Mouse (Mus musculus) intestine, embryonic 14.5 days (tissue): ENCODE data around the gene Frem3. TPM values are rescaled to one million over a fixed set of nuclear protein-coding genes. Genes with fewer than 3 reads are reported as not detected.

Experiments used
- ATAC-seq: fragments of 200-750 bp; cut with Nextera tagmentation; replicated peaks from 2 replicates; pipeline ENCODE4 v1.8.0; 2017; ENCODE audit warnings: low read depth, moderate number of reproducible peaks, moderate TSS enrichment, moderate library complexity; ENCODE audit not compliant: low FRiP score, low TSS enrichment
- DNase-seq: peaks from one replicate; pipeline ENCODE4 v3.0.0-alpha.2; 2018; ENCODE audit warnings: low spot score
- H3K27ac ChIP-seq: fragments of 300-500 bp; sonication (generic); 2 replicates; pipeline ENCODE4 v1.5.1; 2014; ENCODE audit warnings: low read depth, mild to moderate bottlenecking, control low read depth
- H3K27me3 ChIP-seq: fragments of 300-500 bp; sonication (generic); replicated peaks from 2 replicates; pipeline ENCODE4 v1.6.1; 2014; ENCODE audit warnings: low read length, control low read depth; ENCODE audit not compliant: control insufficient read depth, insufficient read depth
- H3K36me3 ChIP-seq: fragments of 300-500 bp; sonication (generic); 2 replicates; pipeline ENCODE4 v1.6.1; 2014; ENCODE audit warnings: low read length, control low read depth; ENCODE audit not compliant: control insufficient read depth, insufficient read depth
- H3K4me1 ChIP-seq: fragments of 300-500 bp; sonication (generic); replicated peaks from 2 replicates; pipeline ENCODE4 v1.6.1; 2014; ENCODE audit warnings: low read length, control low read depth, mixed read lengths; ENCODE audit not compliant: control insufficient read depth, insufficient read depth
- H3K4me2 ChIP-seq: fragments of 300-500 bp; sonication (generic); 2 replicates; pipeline ENCODE4 v1.6.1; 2014; ENCODE audit warnings: low read length
- H3K4me3 ChIP-seq: fragments of 300-500 bp; sonication (generic); 2 replicates; pipeline ENCODE4 v1.5.1; 2014; ENCODE audit warnings: low read depth, low read length, control low read depth, mixed read lengths
- H3K9ac ChIP-seq: fragments of 300-500 bp; sonication (generic); 2 replicates; pipeline ENCODE4 v1.6.1; 2014; ENCODE audit warnings: mild to moderate bottlenecking, low read length
- H3K9me3 ChIP-seq: fragments of 300-500 bp; sonication (generic); 2 replicates; pipeline ENCODE4 v1.6.1; 2016; ENCODE audit warnings: low read length, control low read depth; ENCODE audit not compliant: control insufficient read depth
- WGBS: fragments of 180-500 bp; shearing (Covaris S2); extraction: QIAGEN DNeasy Blood & Tissue Kit; methylation state at CpG from one replicate; pipeline ENCODE4 v1.1.7; 2014; 5-methylcytosine and 5-hydroxymethylcytosine counted together
- polyA plus RNA-seq: library from polyadenylated mRNA; unstranded; fragments of >200 nt; fragmentation: Nextera tagmentation; extraction: Ambion mirVana; gene quantifications from 2 replicates; pipeline ENCODE4 v1.2.1, GENCODE M21; 2014

Frem3 gene
- polyA plus RNA-seq = 0.20 and 0.24 TPM in 2 replicates

GRCm38 (mm10) chr8:80610549-80611440, at the start of gene Frem3:
TSS of gene Frem3 (plus strand) at chr8:80611080.
- ATAC-seq (no peak), DNase-seq (peak; percentile 60)
- Histone ChIP-seq H3K4me3 (peak within 1 kb of the TSS; percentile 13), H3K9ac (no peak within 1 kb of the TSS), H3K9me3 (no peaks in the 10 kb centered on the region), H3K36me3 (no peaks in the 10 kb centered on the region), H3K27ac (no peak within 1 kb of the TSS), H3K27me3 (peaks cover 26% of the 10 kb centered on the region), H3K4me1 (no peaks in the 10 kb centered on the region), H3K4me2 (peak within 1 kb of the TSS; percentile 40)
- 2% methylated on average over 32 of the region's 32 CpGs for WGBS

- Histone ChIP-seq H3K9ac (no peak overlapping the region), H3K4me3 (no peak overlapping the region), H3K27me3 (no peaks in the 10 kb centered on the region), H3K4me1 (no peaks in the 10 kb centered on the region), H3K4me2 (no peak overlapping the region), H3K27ac (no peak overlapping the region), H3K9me3 (no peaks in the 10 kb centered on the region), H3K36me3 (no peaks in the 10 kb centered on the region)
- 89% methylated on average over 3 of the region's 3 CpGs for whole genome bisulfite sequencing
- no peak for DNase-seq
- ATAC-seq = no peak
Observed at GRCm38 (mm10) chr8:80564205-80564839, 46.6 kb upstream of the Frem3 start.

DNA sequence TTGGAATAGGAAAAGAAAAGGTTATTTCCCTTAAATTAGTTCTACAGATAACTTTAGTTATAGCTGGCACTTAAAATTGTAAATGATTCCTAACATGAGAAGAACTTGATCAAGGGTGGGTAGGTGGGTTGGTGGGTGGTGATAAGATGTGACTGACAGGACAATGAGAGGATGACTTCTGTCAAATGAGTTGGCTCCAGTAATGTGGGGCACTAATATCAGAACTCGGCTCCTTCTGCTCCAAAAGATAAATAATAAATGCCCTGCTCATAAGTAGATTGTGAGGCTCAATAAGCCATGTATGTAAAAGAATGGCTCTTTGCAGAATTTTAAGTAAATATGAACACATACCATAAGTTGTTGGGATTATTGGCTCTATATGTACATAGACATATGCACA, 43.4 kb upstream of the Frem3 start:
- no peak overlapping the region for H3K9ac ChIP-seq
- 72% methylated on average over 1 of the region's 1 CpGs for WGBS
- ATAC-seq (no peak), DNase-seq (no peak)
- H3K4me3 ChIP-seq = no peak overlapping the region
- H3K27me3 ChIP-seq = no peaks in the 10 kb centered on the region
- no peaks in the 10 kb centered on the region for H3K36me3 ChIP-seq
- no peak overlapping the region for H3K27ac ChIP-seq
- no peaks in the 10 kb centered on the region for H3K4me1 ChIP-seq
- H3K4me2 ChIP-seq = no peak overlapping the region
- no peaks in the 10 kb centered on the region for H3K9me3 ChIP-seq

- no peak for DNase-seq
- Histone ChIP-seq H3K4me2 (no peak overlapping the region), H3K27me3 (no peaks in the 10 kb centered on the region), H3K27ac (no peak overlapping the region), H3K36me3 (no peaks in the 10 kb centered on the region), H3K4me3 (no peak overlapping the region), H3K9ac (no peak overlapping the region), H3K9me3 (no peaks in the 10 kb centered on the region), H3K4me1 (no peaks in the 10 kb centered on the region)
- WGBS = 48% methylated on average over 6 of the region's 6 CpGs
- no peak for ATAC-seq
Observed at GRCm38 (mm10) chr8:80568243-80568995, 42.5 kb upstream of the Frem3 start.

GRCm38 (mm10) chr8:80572417-80573061, 38.3 kb upstream of the Frem3 start:
- no peaks in the 10 kb centered on the region for H3K9me3 ChIP-seq
- no peaks in the 10 kb centered on the region for H3K36me3 ChIP-seq
- no peak for ATAC-seq
- H3K4me1 ChIP-seq = no peaks in the 10 kb centered on the region
- WGBS = 63% methylated on average over 1 of the region's 1 CpGs
- no peaks in the 10 kb centered on the region for H3K27me3 ChIP-seq
- H3K9ac ChIP-seq = no peak overlapping the region
- no peak for DNase-seq
- no peak overlapping the region for H3K27ac ChIP-seq
- no peak overlapping the region for H3K4me3 ChIP-seq
- no peak overlapping the region for H3K4me2 ChIP-seq

DNA sequence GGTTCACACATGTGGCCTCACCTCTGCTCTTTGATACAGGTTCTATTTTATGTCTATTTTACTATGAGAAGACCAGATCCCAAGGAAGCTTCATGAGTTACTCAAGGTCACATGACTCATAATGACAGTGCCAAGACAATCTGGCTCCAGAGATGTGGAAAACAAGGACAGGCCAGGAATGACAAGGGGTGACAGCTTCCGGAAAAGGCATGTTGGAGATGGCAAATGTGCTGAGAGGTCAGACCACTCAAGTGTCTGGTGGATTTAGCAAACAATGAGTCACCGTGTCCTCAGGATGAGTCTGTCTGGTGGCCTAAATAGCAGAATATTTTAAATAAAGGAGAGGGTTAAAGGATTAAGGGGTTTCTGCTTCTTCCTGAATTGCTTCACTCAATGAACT, 33.8 kb upstream of the Frem3 start:
- Histone ChIP-seq H3K27ac (no peak overlapping the region), H3K4me2 (no peak overlapping the region), H3K4me1 (no peaks in the 10 kb centered on the region), H3K36me3 (no peaks in the 10 kb centered on the region), H3K9ac (no peak overlapping the region), H3K4me3 (no peak overlapping the region), H3K27me3 (no peaks in the 10 kb centered on the region), H3K9me3 (no peaks in the 10 kb centered on the region)
- DNase-seq = no peak
- WGBS = 83% methylated on average over 2 of the region's 2 CpGs
- ATAC-seq = no peak

GRCm38 (mm10) chr8:80579038-80579437, 31.8 kb upstream of the Frem3 start:
- ATAC-seq (no peak), DNase-seq (no peak)
- Histone ChIP-seq H3K9me3 (no peaks in the 10 kb centered on the region), H3K4me2 (no peak overlapping the region), H3K27me3 (no peaks in the 10 kb centered on the region), H3K27ac (no peak overlapping the region), H3K9ac (no peak overlapping the region), H3K4me3 (no peak overlapping the region), H3K36me3 (no peaks in the 10 kb centered on the region), H3K4me1 (no peaks in the 10 kb centered on the region)
- WGBS = 76% methylated on average over 1 of the region's 1 CpGs

- Histone ChIP-seq H3K27me3 (no peaks in the 10 kb centered on the region), H3K36me3 (no peaks in the 10 kb centered on the region), H3K4me2 (no peak overlapping the region), H3K4me1 (no peaks in the 10 kb centered on the region), H3K4me3 (no peak overlapping the region), H3K9ac (no peak overlapping the region), H3K27ac (no peak overlapping the region), H3K9me3 (no peaks in the 10 kb centered on the region)
- WGBS = 70% methylated on average over 5 of the region's 5 CpGs
- ATAC-seq (no peak), DNase-seq (no peak)
Observed at GRCm38 (mm10) chr8:80592626-80593025, 18.3 kb upstream of the Frem3 start.
